In genomic region chr19:4222165-4222564, GRCm38 (mm10) we compare ENCODE assay signal across 11 mouse cellular contexts. TPM values are rescaled to one million over a fixed set of nuclear protein-coding genes. Genes with fewer than 3 reads are reported as not detected.
DNase-seq lines count a peak whose midpoint lies in the region; ATAC-seq and TF ChIP-seq lines count a peak whose summit lies in the region.
"Had no signal": no experiment of that assay in that cellular context is flagged by ENCODE, and none has a peak within 500 bp of the region (broad histone marks: within the 10 kb centered on the region; RNA-seq: fewer than 3 reads in every experiment).

No protein-coding gene starts in this region.

- no peak overlapping the region for H3K4me2 ChIP-seq in hindbrain, embryonic 15.5 days
- H3K4me2 ChIP-seq in intestine, postnatal 0 days (replicated peaks; ENCODE audit: low read depth) = peak overlapping the region; percentile 52
- no peak overlapping the region for H3K4me2 ChIP-seq in forebrain, postnatal 0 days (ENCODE audit: low read depth)
- H3K4me2 ChIP-seq: forebrain, embryonic 13.5 days had no signal

- no peak overlapping the region for H3K9ac ChIP-seq in hindbrain, embryonic 15.5 days
- H3K9ac ChIP-seq in intestine, postnatal 0 days (ENCODE audit: low read depth, low read length) = no peak overlapping the region
- no peak overlapping the region for H3K9ac ChIP-seq in forebrain, postnatal 0 days
- H3K9ac ChIP-seq: liver, embryonic 14.5 days had no signal

- H3K4me1 ChIP-seq in hindbrain, embryonic 15.5 days (replicated peaks) = peaks cover 21% of the 10 kb centered on the region
- peaks cover 14% of the 10 kb centered on the region for H3K4me1 ChIP-seq in hindbrain, embryonic 10.5 days (replicated peaks)
- H3K4me1 ChIP-seq in intestine, postnatal 0 days (replicated peaks; ENCODE audit: control insufficient read depth, insufficient read depth, low read length) = peaks cover 16% of the 10 kb centered on the region
- peaks cover 68% of the 10 kb centered on the region for H3K4me1 ChIP-seq in megakaryocyte, embryonic 14.5 days
- no peaks in the 10 kb centered on the region; the same call in 1 of the 2 replicates for H3K4me1 ChIP-seq in forebrain, postnatal 0 days (ENCODE audit: insufficient read depth)

- peaks cover 4% of the 10 kb centered on the region for H3K27me3 ChIP-seq in hindbrain, embryonic 15.5 days
- peaks cover 45% of the 10 kb centered on the region for H3K27me3 ChIP-seq in hindbrain, embryonic 10.5 days (ENCODE audit: insufficient read depth, poor library complexity, severe bottlenecking)
- H3K27me3 ChIP-seq in intestine, postnatal 0 days (replicated peaks; ENCODE audit: control insufficient read depth, insufficient read depth, low read length) = no peaks in the 10 kb centered on the region
- H3K27me3 ChIP-seq in megakaryocyte, embryonic 14.5 days (replicated peaks) = peaks cover 65% of the 10 kb centered on the region
- H3K27me3 ChIP-seq in forebrain, postnatal 0 days (ENCODE audit: insufficient read depth, low read length) = no peaks in the 10 kb centered on the region

- no peak overlapping the region for H3K4me3 ChIP-seq in hindbrain, embryonic 15.5 days
- H3K4me3 ChIP-seq in hindbrain, embryonic 10.5 days = no peak overlapping the region
- no peak overlapping the region for H3K4me3 ChIP-seq in intestine, postnatal 0 days (ENCODE audit: low read depth, low read length)
- peak overlapping the region; percentile 81 for H3K4me3 ChIP-seq in megakaryocyte, embryonic 14.5 days (replicated peaks)
- H3K4me3 ChIP-seq in forebrain, postnatal 0 days (ENCODE audit: low read depth, low read length) = no peak overlapping the region
- H3K4me3 ChIP-seq: forebrain, embryonic 13.5 days had no signal

- DNase-seq in hindbrain, embryonic 10.5 days (ENCODE audit: low spot score) = no peak
- DNase-seq in MN1 (ENCODE audit: low spot score) = peak; percentile 61
- no peak for DNase-seq in frontal cortex, postnatal 14 days (ENCODE audit: low spot score in 2 of 2)
- no peak for DNase-seq in forebrain, postnatal 0 days
- DNase-seq in layer of hippocampus, postnatal 36 days = no peak
- DNase-seq: right cerebral cortex, adult 18-20 months had no signal

- TF ChIP-seq CTCF in intestine, postnatal 0 days (IDR thresholded peaks at IDR 0.05; ENCODE audit: low read depth) = no peak
- TF ChIP-seq CTCF in forebrain, postnatal 0 days (IDR thresholded peaks at IDR 0.05; ENCODE audit: low read depth) = no peak

- WGBS in hindbrain, embryonic 15.5 days = 60% methylated on average over 11 of the region's 11 CpGs
- WGBS in hindbrain, embryonic 10.5 days = 88% methylated on average over 11 of the region's 11 CpGs
- WGBS in intestine, postnatal 0 days = 51% methylated on average over 11 of the region's 11 CpGs
- 83% methylated on average over 11 of the region's 11 CpGs for WGBS in forebrain, postnatal 0 days

- H3K27ac ChIP-seq in hindbrain, embryonic 15.5 days (replicated peaks) = no peak overlapping the region
- no peak overlapping the region for H3K27ac ChIP-seq in hindbrain, embryonic 10.5 days
- no peak overlapping the region for H3K27ac ChIP-seq in intestine, postnatal 0 days (ENCODE audit: low read depth, low read length)
- H3K27ac ChIP-seq in forebrain, postnatal 0 days (ENCODE audit: low read depth, low read length) = no peak overlapping the region
- H3K27ac ChIP-seq: forebrain, embryonic 13.5 days; liver, embryonic 14.5 days had no signal

- H3K9me3 ChIP-seq in hindbrain, embryonic 15.5 days = no peaks in the 10 kb centered on the region
- H3K9me3 ChIP-seq in hindbrain, embryonic 10.5 days = no peaks in the 10 kb centered on the region
- no peaks in the 10 kb centered on the region for H3K9me3 ChIP-seq in intestine, postnatal 0 days (ENCODE audit: control insufficient read depth)
- no peaks in the 10 kb centered on the region for H3K9me3 ChIP-seq in megakaryocyte, embryonic 14.5 days
- H3K9me3 ChIP-seq in forebrain, postnatal 0 days (ENCODE audit: low read length) = no peaks in the 10 kb centered on the region
- H3K9me3 ChIP-seq: forebrain, embryonic 13.5 days had no signal

- no peaks in the 10 kb centered on the region for H3K36me3 ChIP-seq in hindbrain, embryonic 15.5 days
- H3K36me3 ChIP-seq in hindbrain, embryonic 10.5 days = no peaks in the 10 kb centered on the region
- H3K36me3 ChIP-seq in intestine, postnatal 0 days (ENCODE audit: control insufficient read depth, insufficient read depth) = no peaks in the 10 kb centered on the region
- no peaks in the 10 kb centered on the region for H3K36me3 ChIP-seq in megakaryocyte, embryonic 14.5 days (replicated peaks; ENCODE audit: low read length)
- H3K36me3 ChIP-seq in forebrain, postnatal 0 days (ENCODE audit: insufficient read depth) = no peaks in the 10 kb centered on the region

- 0 out of 2 replicates have a peak, but pooled peaks have one; percentile 69 for ATAC-seq in hindbrain, embryonic 15.5 days (ENCODE audit: low FRiP score, low read depth)
- no peak for ATAC-seq in intestine, postnatal 0 days
- ATAC-seq in forebrain, postnatal 0 days = no peak
- ATAC-seq: forebrain, embryonic 13.5 days had no signal

RNA-seq across cellular contexts. Expression of gene AC109138.7, which starts 8.0 kb away (rescaled TPM):
- not detected in 2 replicates for polyA plus RNA-seq in hindbrain, embryonic 15.5 days (2015; fragmentation: Nextera tagmentation; extraction: Ambion mirVana)
- polyA plus RNA-seq in hindbrain, embryonic 10.5 days (2016; fragmentation: Nextera tagmentation; extraction: Ambion mirVana) = not detected in 2 replicates
- not detected in 2 replicates for polyA plus RNA-seq in intestine, postnatal 0 days (2015; fragmentation: Nextera tagmentation; extraction: Ambion mirVana)
- 8.5 and 73.0 TPM in 2 replicates for polyA plus RNA-seq in megakaryocyte, embryonic 14.5 days (2012; ENCODE audit: insufficient read depth, low replicate concordance)
- not detected in 2 replicates for total RNA-seq in forebrain, postnatal 0 days (2014; rRNA removed)
- polyA plus RNA-seq in forebrain, postnatal 0 days (2015; fragmentation: Nextera tagmentation; extraction: Ambion mirVana) = not detected in 2 replicates
- total RNA-seq in layer of hippocampus, postnatal 36 days (2021) = not detected
- polyA plus RNA-seq: forebrain, embryonic 13.5 days; liver, embryonic 14.5 days had no signal

RNA-seq across cellular contexts. Expression of gene Clcf1, which starts 8.1 kb away (rescaled TPM):
- 0.69 and 0.75 TPM in 2 replicates for polyA plus RNA-seq in hindbrain, embryonic 15.5 days (2015; fragmentation: Nextera tagmentation; extraction: Ambion mirVana)
- polyA plus RNA-seq in hindbrain, embryonic 10.5 days (2016; fragmentation: Nextera tagmentation; extraction: Ambion mirVana) = 0.87 and 1.2 TPM in 2 replicates
- polyA plus RNA-seq in intestine, postnatal 0 days (2015; fragmentation: Nextera tagmentation; extraction: Ambion mirVana) = 2.4 and 2.5 TPM in 2 replicates
- polyA plus RNA-seq in megakaryocyte, embryonic 14.5 days (2012; ENCODE audit: insufficient read depth, low replicate concordance) = 0.09 and 2.0 TPM in 2 replicates
- total RNA-seq in forebrain, postnatal 0 days (2014; rRNA removed) = 0.38 and 1.2 TPM in 2 replicates
- 0.29 and 0.41 TPM in 2 replicates for polyA plus RNA-seq in forebrain, postnatal 0 days (2015; fragmentation: Nextera tagmentation; extraction: Ambion mirVana)
- under 1 TPM; 0.32 to 0.83 TPM for total RNA-seq in layer of hippocampus, postnatal 36 days (2021)

RNA-seq across cellular contexts. Expression of gene Pold4, which starts 9.5 kb away (rescaled TPM):
- polyA plus RNA-seq in hindbrain, embryonic 15.5 days (2015; fragmentation: Nextera tagmentation; extraction: Ambion mirVana) = 19.2 and 20.9 TPM in 2 replicates
- 17.5 and 19.7 TPM in 2 replicates for polyA plus RNA-seq in hindbrain, embryonic 10.5 days (2016; fragmentation: Nextera tagmentation; extraction: Ambion mirVana)
- polyA plus RNA-seq in intestine, postnatal 0 days (2015; fragmentation: Nextera tagmentation; extraction: Ambion mirVana) = 81.5 and 87.8 TPM in 2 replicates
- polyA plus RNA-seq in megakaryocyte, embryonic 14.5 days (2012; ENCODE audit: insufficient read depth, low replicate concordance) = 67.5 and 91.7 TPM in 2 replicates
- total RNA-seq in forebrain, postnatal 0 days (2014; rRNA removed) = 18.8 and 21.2 TPM in 2 replicates
- 21.8 and 23.4 TPM in 2 replicates for polyA plus RNA-seq in forebrain, postnatal 0 days (2015; fragmentation: Nextera tagmentation; extraction: Ambion mirVana)
- 10 to 100 TPM; 12.4 to 16.6 TPM for total RNA-seq in layer of hippocampus, postnatal 36 days (2021)

RNA-seq across cellular contexts. Expression of gene Rad9a, which starts 20.7 kb away (rescaled TPM):
- 25.5 and 27.5 TPM in 2 replicates for polyA plus RNA-seq in hindbrain, embryonic 15.5 days (2015; fragmentation: Nextera tagmentation; extraction: Ambion mirVana)
- polyA plus RNA-seq in hindbrain, embryonic 10.5 days (2016; fragmentation: Nextera tagmentation; extraction: Ambion mirVana) = 53.0 and 53.9 TPM in 2 replicates
- polyA plus RNA-seq in intestine, postnatal 0 days (2015; fragmentation: Nextera tagmentation; extraction: Ambion mirVana) = 12.3 and 13.5 TPM in 2 replicates
- polyA plus RNA-seq in megakaryocyte, embryonic 14.5 days (2012; ENCODE audit: insufficient read depth, low replicate concordance) = 22.1 and 24.3 TPM in 2 replicates
- 11.8 and 16.4 TPM in 2 replicates for total RNA-seq in forebrain, postnatal 0 days (2014; rRNA removed)
- 15.9 and 16.5 TPM in 2 replicates for polyA plus RNA-seq in forebrain, postnatal 0 days (2015; fragmentation: Nextera tagmentation; extraction: Ambion mirVana)
- total RNA-seq in layer of hippocampus, postnatal 36 days (2021) = 1 to 10 TPM; 5.5 to 7.1 TPM

RNA-seq across cellular contexts. Expression of gene Ppp1ca, which starts 30.3 kb away (rescaled TPM):
- 582 and 587 TPM in 2 replicates for polyA plus RNA-seq in hindbrain, embryonic 15.5 days (2015; fragmentation: Nextera tagmentation; extraction: Ambion mirVana)
- polyA plus RNA-seq in hindbrain, embryonic 10.5 days (2016; fragmentation: Nextera tagmentation; extraction: Ambion mirVana) = 1,005 and 1,038 TPM in 2 replicates
- polyA plus RNA-seq in intestine, postnatal 0 days (2015; fragmentation: Nextera tagmentation; extraction: Ambion mirVana) = 370 and 382 TPM in 2 replicates
- 268 and 792 TPM in 2 replicates for polyA plus RNA-seq in megakaryocyte, embryonic 14.5 days (2012; ENCODE audit: insufficient read depth, low replicate concordance)
- total RNA-seq in forebrain, postnatal 0 days (2014; rRNA removed) = 480 and 509 TPM in 2 replicates
- 551 and 589 TPM in 2 replicates for polyA plus RNA-seq in forebrain, postnatal 0 days (2015; fragmentation: Nextera tagmentation; extraction: Ambion mirVana)
- total RNA-seq in layer of hippocampus, postnatal 36 days (2021) = 100 to 1,000 TPM; 255 to 265 TPM
